Mouse (Mus musculus) liver, embryonic 11.5 days (tissue): ENCODE results near the gene Nampt. TPM values are rescaled to one million over a fixed set of nuclear protein-coding genes. Genes with fewer than 3 reads are reported as not detected.
"Not testable (repeated sequence)": the region's sequence is repeated elsewhere in the genome, so short reads cannot be mapped to it uniquely, and the experiment has no call there.

Experiments
- ATAC-seq: fragments of 200-750 bp; cut with Nextera tagmentation; replicated peaks from 2 replicates; pipeline ENCODE4 v1.8.0; 2017; ENCODE audit warnings: moderate number of reproducible peaks, mild to moderate bottlenecking, moderate TSS enrichment, moderate library complexity; ENCODE audit not compliant: low FRiP score
- DNase-seq: peaks from one replicate; pipeline ENCODE4 v3.0.0-alpha.2; 2017; ENCODE audit warnings: low spot score
- H3K27ac ChIP-seq: fragments of 300-500 bp; sonication (generic); 2 replicates; pipeline ENCODE4 v1.5.1; 2014; ENCODE audit warnings: mild to moderate bottlenecking, low read depth, low read length, control low read depth
- H3K27me3 ChIP-seq: fragments of 300-500 bp; sonication (generic); replicated peaks from 2 replicates; pipeline ENCODE4 v1.6.1; 2014; ENCODE audit warnings: low read length, mixed read lengths; ENCODE audit not compliant: control insufficient read depth, insufficient read depth
- H3K36me3 ChIP-seq: fragments of 300-500 bp; sonication (generic); 2 replicates; pipeline ENCODE4 v1.6.1; 2014; ENCODE audit warnings: mild to moderate bottlenecking, low read length, moderate library complexity, mixed read lengths; ENCODE audit not compliant: control insufficient read depth, insufficient read depth
- H3K4me1 ChIP-seq: fragments of 300-500 bp; sonication (generic); replicated peaks from 2 replicates; pipeline ENCODE4 v1.6.1; 2014; ENCODE audit warnings: low read length, mixed read lengths; ENCODE audit not compliant: control insufficient read depth, insufficient read depth
- H3K4me2 ChIP-seq: fragments of 300-500 bp; sonication (generic); 2 replicates; pipeline ENCODE4 v1.6.1; 2014; ENCODE audit warnings: mild to moderate bottlenecking, control low read depth, moderate library complexity
- H3K4me3 ChIP-seq: fragments of 300-500 bp; sonication (generic); 2 replicates; pipeline ENCODE4 v1.5.1; 2014; ENCODE audit warnings: low read depth, low read length, control low read depth
- H3K9ac ChIP-seq: fragments of 300-500 bp; sonication (generic); 2 replicates; pipeline ENCODE4 v1.6.1; 2014; ENCODE audit warnings: low read depth, low read length, control low read depth
- H3K9me3 ChIP-seq: fragments of 300-500 bp; sonication (generic); 2 replicates; pipeline ENCODE4 v1.6.1; 2016; ENCODE audit warnings: low read length, inconsistent platforms, mixed read lengths; ENCODE audit not compliant: control insufficient read depth
- WGBS: fragments of 180-500 bp; shearing (Covaris S2); extraction: QIAGEN DNeasy Blood & Tissue Kit; methylation state at CpG from one replicate; pipeline ENCODE4 v1.1.7; 2014; 5-methylcytosine and 5-hydroxymethylcytosine counted together
- polyA plus RNA-seq: library from polyadenylated mRNA; unstranded; fragments of >200 nt; fragmentation: Nextera tagmentation; extraction: Ambion mirVana; gene quantifications from 2 replicates; pipeline ENCODE4 v1.2.1, GENCODE M21; 2014

Gene Nampt
- polyA plus RNA-seq, 1 experiment from 2014 or later: 27.3 TPM

DNA sequence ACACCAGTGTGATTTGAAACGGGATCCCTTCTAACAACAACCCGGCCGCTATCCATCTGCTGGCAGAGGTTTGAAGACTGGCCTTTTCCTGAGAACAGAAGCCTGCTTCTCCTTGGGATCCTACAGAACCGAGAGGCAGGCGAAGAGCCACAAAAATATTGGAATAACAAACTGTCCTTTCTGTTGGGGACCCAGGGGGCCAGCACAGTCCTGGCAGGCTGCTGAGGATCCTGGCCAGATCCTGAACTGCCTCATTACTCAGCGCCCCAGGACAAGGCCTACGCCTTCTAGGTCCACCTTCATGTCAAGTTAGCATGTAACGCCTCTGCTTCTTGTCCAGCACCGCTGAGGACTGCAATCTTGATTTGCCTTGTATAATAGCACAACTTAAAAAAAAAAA, 65.0 kb downstream of the Nampt start:
- Histone ChIP-seq H3K36me3 (no peaks in the 10 kb centered on the region), H3K27ac (no peak overlapping the region), H3K4me1 (no peaks in the 10 kb centered on the region), H3K9me3 (no peaks in the 10 kb centered on the region), H3K4me3 (no peak overlapping the region), H3K4me2 (no peak overlapping the region), H3K27me3 (no peaks in the 10 kb centered on the region), H3K9ac (no peak overlapping the region)
- ATAC-seq (no peak), DNase-seq (no peak)
- 75% methylated on average over 9 of the region's 9 CpGs for WGBS

DNA sequence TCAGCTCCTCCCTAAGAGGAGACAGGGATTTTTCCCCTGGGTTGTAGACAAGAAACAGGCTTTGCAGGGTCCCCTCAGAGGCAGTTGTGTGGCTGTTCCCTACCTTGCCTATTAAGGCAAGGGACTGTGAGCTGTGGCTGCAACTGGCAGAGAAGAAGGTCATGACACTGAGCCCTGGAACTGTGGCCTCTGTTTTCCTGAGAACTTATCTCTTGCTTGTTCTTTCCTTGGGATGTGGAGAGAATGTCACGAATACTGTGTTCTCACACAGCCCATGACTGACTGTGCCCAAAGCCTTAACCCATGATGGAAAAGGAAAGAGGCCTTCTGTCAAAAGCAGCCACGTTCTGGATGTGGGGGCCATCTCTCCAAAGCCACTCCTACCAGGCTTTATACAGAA, 65.7 kb downstream of the Nampt start:
- H3K9ac ChIP-seq: no peak overlapping the region
- 37% methylated on average over 2 of the region's 2 CpGs for WGBS
- no peak overlapping the region for H3K4me2 ChIP-seq
- H3K9me3 ChIP-seq: no peaks in the 10 kb centered on the region
- DNase-seq (no peak), ATAC-seq (no peak)
- H3K4me3 ChIP-seq: no peak overlapping the region
- H3K4me1 ChIP-seq: no peaks in the 10 kb centered on the region
- H3K36me3 ChIP-seq: no peaks in the 10 kb centered on the region
- H3K27me3 ChIP-seq: no peaks in the 10 kb centered on the region
- no peak overlapping the region for H3K27ac ChIP-seq

DNA sequence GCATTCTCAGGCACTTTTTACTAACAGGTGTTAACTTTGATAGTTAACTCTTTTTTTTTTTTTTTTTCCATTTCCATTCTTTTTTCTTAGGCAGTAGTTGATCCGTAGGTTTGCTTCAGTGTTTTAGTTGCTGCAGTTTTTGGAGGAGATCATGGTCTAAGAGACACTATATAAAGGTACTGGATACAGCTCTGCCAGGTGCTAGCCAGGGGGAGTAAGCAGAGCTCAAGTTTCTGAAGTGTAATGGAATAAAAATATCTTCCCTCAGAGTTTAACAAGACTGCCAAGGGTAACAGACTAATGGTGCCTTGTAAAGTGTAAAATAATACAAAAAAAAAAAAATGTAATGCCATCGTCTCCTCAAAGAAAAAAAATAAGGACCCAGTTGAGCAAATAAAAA, 67.0 kb downstream of the Nampt start:
- H3K4me1 ChIP-seq: no peaks in the 10 kb centered on the region
- no peaks in the 10 kb centered on the region for H3K9me3 ChIP-seq
- H3K4me2 ChIP-seq: no peak overlapping the region
- no peaks in the 10 kb centered on the region for H3K36me3 ChIP-seq
- ATAC-seq (no peak), DNase-seq (no peak)
- no peak overlapping the region for H3K27ac ChIP-seq
- 83% methylated on average over 2 of the region's 2 CpGs for WGBS
- H3K27me3 ChIP-seq: no peaks in the 10 kb centered on the region
- H3K9ac ChIP-seq: no peak overlapping the region
- no peak overlapping the region for H3K4me3 ChIP-seq

DNA sequence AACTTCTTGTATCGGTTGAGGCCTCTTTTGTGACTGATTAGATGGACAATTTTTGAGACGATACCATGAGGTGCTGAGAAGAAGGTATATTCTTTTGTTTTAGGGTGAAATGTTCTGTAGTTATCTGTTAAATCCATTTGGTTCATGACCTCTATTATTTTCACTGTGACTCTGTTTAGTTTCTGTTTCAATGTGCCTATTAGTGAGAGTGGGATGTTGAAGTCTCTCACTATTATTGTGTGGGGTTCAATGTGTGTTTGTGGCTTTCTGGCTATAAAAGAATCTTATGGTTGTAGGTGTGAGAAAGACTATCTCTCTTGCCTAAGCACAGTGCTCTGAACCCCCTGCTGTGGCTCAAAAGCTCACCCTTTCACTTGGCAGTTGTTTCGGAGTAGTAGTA, 68.9 kb downstream of the Nampt start:
- Histone ChIP-seq H3K4me2 (no peak overlapping the region), H3K9me3 (no peaks in the 10 kb centered on the region), H3K27me3 (no peaks in the 10 kb centered on the region), H3K4me3 (no peak overlapping the region), H3K4me1 (peaks cover under 1% of the 10 kb centered on the region), H3K9ac (no peak overlapping the region), H3K27ac (no peak overlapping the region), H3K36me3 (no peaks in the 10 kb centered on the region)
- 86% methylated on average over 3 of the region's 3 CpGs for WGBS
- DNase-seq (no peak), ATAC-seq (no peak)

DNA sequence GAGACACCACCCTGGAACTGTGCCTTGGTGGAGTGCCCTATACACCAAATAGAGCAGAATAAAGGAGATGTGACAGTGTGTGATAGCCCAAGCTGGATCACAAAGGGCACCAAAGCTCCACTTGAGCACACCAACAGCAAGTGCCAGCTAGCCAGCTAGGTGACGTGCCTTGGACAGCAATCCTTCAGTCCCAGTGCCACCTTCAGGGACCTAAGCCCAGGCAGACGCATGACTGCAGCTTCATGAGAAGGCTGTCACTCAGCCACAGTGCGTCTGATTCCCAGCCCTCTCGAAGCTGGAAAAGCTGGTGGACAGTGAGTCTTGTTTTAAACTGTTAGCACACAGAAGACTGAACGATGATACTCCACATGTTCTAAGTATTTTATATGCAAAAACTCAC, 70.5 kb downstream of the Nampt start:
- 82% methylated on average over 5 of the region's 5 CpGs for WGBS

DNA sequence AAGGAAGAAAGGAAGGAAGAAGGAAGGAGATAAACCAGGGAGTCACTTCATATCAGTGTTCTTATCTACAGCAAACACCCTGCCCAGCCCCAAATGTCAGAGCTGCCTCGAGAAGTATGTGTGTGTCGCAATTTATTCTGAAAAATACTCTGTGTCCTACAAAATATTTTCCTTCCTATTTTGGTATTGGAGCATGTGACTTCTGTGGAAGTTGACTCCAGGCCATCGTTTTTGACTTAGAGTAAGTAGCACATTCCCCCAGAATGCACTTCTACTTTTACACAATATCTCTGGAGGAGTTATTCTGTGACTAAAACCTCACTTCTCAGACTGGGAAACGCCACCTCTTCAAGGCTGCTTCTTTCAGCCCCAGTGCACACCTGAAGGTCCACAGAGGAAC, 71.1 kb downstream of the Nampt start:
- Histone ChIP-seq H3K9me3 (no peaks in the 10 kb centered on the region), H3K27me3 (no peaks in the 10 kb centered on the region), H3K27ac (no peak overlapping the region), H3K4me2 (no peak overlapping the region), H3K9ac (no peak overlapping the region), H3K36me3 (no peaks in the 10 kb centered on the region), H3K4me3 (no peak overlapping the region), H3K4me1 (peaks cover 4% of the 10 kb centered on the region)
- no peak for DNase-seq
- 50% methylated on average over 4 of the region's 4 CpGs for WGBS
- ATAC-seq: no peak

More for the DNA sequence above, 70.5 kb downstream of the Nampt start:
- no peak overlapping the region for H3K9ac ChIP-seq
- no peaks in the 10 kb centered on the region for H3K27me3 ChIP-seq
- DNase-seq: no peak
- H3K4me2 ChIP-seq: no peak overlapping the region
- ATAC-seq: no peak
- H3K9me3 ChIP-seq: no peaks in the 10 kb centered on the region
- no peak overlapping the region for H3K4me3 ChIP-seq
- H3K4me1 ChIP-seq: peaks cover 4% of the 10 kb centered on the region
- no peak overlapping the region for H3K27ac ChIP-seq
- no peaks in the 10 kb centered on the region for H3K36me3 ChIP-seq

DNA sequence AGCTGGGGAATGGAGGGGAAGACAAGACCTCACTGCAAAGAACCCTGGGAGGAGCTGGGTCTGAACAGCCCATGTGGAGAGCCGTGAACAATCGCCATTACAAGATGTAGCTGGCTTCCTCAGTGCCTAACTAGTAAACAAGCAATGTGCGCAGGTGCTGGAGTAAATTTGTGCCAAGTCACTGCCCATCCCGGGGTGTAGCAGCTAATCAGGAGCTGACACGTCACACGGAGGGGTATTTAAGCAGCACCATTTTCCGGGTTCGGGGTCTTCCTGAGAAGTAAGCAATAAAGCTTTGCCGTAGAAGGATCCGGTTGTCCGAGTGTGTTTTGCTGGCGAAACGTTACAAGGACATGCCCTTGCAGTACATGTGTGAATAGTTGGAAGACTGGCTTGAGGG, 71.9 kb downstream of the Nampt start:
- 84% methylated on average over 13 of the region's 13 CpGs for WGBS
- H3K9ac ChIP-seq, H3K9me3 ChIP-seq, H3K36me3 ChIP-seq, H3K4me2 ChIP-seq, H3K27me3 ChIP-seq, H3K4me1 ChIP-seq, ATAC-seq, H3K27ac ChIP-seq, DNase-seq, H3K4me3 ChIP-seq: not testable (repeated sequence)

DNA sequence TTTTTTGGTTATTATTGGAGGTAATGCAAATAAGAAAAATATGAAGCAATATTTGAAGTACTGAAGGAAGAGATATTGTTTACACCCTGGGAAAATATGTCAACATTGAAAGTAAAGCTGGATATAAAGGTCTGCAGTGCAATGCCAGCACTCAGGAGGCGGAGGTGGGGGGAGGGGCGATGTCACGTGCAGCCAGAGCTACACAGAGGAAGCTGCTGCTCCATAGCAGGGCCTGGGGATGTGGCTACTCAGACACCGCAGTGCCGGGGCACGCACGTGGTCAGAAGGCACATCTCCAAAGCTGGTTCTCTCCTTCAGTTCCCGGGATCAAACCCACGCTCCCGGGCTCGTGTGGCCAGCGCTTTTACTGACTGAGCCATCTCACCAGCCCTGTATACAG, 73.9 kb downstream of the Nampt start:
- ATAC-seq: no peak; the same call in 1 of the 2 replicates
- H3K9ac ChIP-seq: no peak overlapping the region
- no peaks in the 10 kb centered on the region for H3K9me3 ChIP-seq
- WGBS: 44% methylated on average over 12 of the region's 12 CpGs
- H3K4me3 ChIP-seq: no peak overlapping the region
- H3K27me3 ChIP-seq: no peaks in the 10 kb centered on the region
- H3K4me2 ChIP-seq: no peak overlapping the region; the same call in 1 of the 2 replicates
- DNase-seq: no peak
- H3K27ac ChIP-seq: no peak overlapping the region
- peaks cover 4% of the 10 kb centered on the region for H3K4me1 ChIP-seq
- H3K36me3 ChIP-seq: no peaks in the 10 kb centered on the region

DNA sequence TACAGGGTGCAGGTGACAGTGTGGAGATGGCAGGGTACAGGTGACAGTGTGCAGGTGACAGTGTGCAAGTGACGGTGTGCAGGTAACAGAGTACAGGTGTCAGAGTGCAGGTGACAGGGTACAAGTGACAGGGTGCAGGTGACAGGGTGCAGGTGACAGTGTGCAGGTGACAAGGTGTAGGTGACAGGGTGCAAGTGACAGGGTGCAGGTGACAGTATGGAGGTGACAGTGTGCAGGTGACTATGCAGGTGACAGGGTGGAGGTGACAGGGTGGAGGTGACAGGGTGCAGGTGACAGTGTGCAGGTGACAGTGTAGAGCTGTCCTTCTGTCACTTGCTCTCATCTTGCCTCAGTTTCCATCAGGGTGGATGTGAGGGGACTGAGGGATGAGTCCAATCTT, 76.5 kb downstream of the Nampt start:
- DNase-seq: no peak
- Histone ChIP-seq H3K4me1 (peaks cover 4% of the 10 kb centered on the region), H3K4me2 (no peak overlapping the region), H3K9me3 (no peaks in the 10 kb centered on the region), H3K9ac (no peak overlapping the region), H3K27ac (no peak overlapping the region), H3K27me3 (no peaks in the 10 kb centered on the region), H3K36me3 (no peaks in the 10 kb centered on the region), H3K4me3 (no peak overlapping the region)
- WGBS: 73% methylated on average over 1 of the region's 1 CpGs
- no peak for ATAC-seq
